Mouse (Mus musculus): ENCODE measurements around the gene Fcf1. TPM values are rescaled to one million over a fixed set of nuclear protein-coding genes. Genes with fewer than 3 reads are reported as not detected.

Gene Fcf1
- polyA plus RNA-seq (2014; fragmentation: Illumina TruSeq; extraction: RNeasy Lipid Tissue Mini Kit (QIAGEN cat#74804); ENCODE audit: low replicate concordance) = 81.7 TPM

DNA sequence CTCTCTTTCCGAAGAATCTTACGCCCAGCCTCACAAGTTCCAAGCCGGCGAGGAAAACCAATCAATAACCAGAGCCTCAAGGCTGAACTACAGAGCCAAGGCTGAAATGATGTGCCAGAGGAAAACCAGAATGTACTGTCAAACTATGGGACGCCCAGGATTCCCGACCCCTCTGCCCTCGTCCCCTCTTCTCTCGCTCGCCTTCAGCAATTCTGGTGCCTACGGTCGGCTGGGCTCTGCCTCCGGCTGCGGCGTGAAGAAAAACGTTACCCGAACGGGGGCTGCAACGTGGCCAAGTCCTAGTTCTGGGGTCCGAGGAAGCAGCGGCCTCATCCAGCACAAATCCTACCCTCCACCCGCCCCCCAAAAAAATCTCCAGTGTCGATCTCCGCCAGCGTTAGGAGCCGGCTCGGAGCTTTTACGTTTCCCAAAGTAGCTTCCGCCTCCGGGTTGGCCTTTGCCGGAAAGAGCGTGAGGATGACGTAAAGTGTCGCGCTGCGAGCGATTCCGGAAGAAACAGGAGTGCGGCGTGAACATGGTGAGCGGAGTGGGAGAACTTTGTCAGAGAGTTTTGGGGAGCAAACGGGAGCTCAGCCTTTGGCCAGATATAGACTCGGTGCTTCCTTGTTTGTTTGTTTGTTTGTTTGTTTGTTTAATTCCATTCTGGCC, at the start of gene Fcf1, which contains the start of gene Arel1:
Fcf1 (plus strand) TSS at position 470 of the 669 bp plus-strand sequence.
Arel1 (minus strand) TSS at position 473 of the 669 bp plus-strand sequence.

DNA sequence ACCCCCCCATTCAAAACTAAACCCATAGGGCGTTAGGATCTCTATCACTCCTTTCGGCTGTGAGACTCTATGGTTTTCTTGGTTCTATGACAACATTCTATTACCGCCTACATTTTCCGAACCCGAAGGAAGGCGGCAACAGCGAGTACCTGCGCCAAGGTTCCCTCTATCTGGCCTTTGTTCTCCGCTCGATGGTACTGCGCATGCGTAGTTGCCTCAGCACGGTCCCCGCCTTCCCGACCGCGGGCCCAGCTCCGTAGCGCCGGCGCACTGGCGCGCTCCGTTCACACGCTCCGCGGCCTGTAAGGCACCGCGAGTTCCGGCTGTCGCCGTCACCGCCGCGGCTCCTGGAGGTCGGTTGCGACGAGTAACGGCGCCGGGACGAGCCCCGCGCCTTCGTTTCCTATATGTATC, 25.4 kb downstream of the Fcf1 start, which contains the start of gene Ylpm1:
Ylpm1 (plus strand) TSS at position 239 of the 414 bp plus-strand sequence.

Other genes starting within 250 kb of the Fcf1 start
- 13.6 TPM for gene Npc2, start 197.7 kb upstream of the Fcf1 start, polyA plus RNA-seq (2014; fragmentation: Illumina TruSeq; extraction: RNeasy Lipid Tissue Mini Kit (QIAGEN cat#74804); ENCODE audit: low replicate concordance)
- 141 TPM for gene Isca2, start 197.6 kb upstream of the Fcf1 start, polyA plus RNA-seq (2014; fragmentation: Illumina TruSeq; extraction: RNeasy Lipid Tissue Mini Kit (QIAGEN cat#74804); ENCODE audit: low replicate concordance)
- gene Ltbp2, start 94.4 kb upstream of the Fcf1 start, polyA plus RNA-seq (2014; fragmentation: Illumina TruSeq; extraction: RNeasy Lipid Tissue Mini Kit (QIAGEN cat#74804); ENCODE audit: low replicate concordance) = 0.52 TPM
- 19.0 TPM for gene Arel1, start within 50 bp of the Fcf1 start, polyA plus RNA-seq (2014; fragmentation: Illumina TruSeq; extraction: RNeasy Lipid Tissue Mini Kit (QIAGEN cat#74804); ENCODE audit: low replicate concordance)
- 37.5 TPM for gene Ylpm1, start 25.4 kb downstream of the Fcf1 start, polyA plus RNA-seq (2014; fragmentation: Illumina TruSeq; extraction: RNeasy Lipid Tissue Mini Kit (QIAGEN cat#74804); ENCODE audit: low replicate concordance)
- 0.19 TPM for gene Prox2, start 139.9 kb downstream of the Fcf1 start, polyA plus RNA-seq (2014; fragmentation: Illumina TruSeq; extraction: RNeasy Lipid Tissue Mini Kit (QIAGEN cat#74804); ENCODE audit: low replicate concordance)
- gene Dlst, start 139.9 kb downstream of the Fcf1 start, polyA plus RNA-seq (2014; fragmentation: Illumina TruSeq; extraction: RNeasy Lipid Tissue Mini Kit (QIAGEN cat#74804); ENCODE audit: low replicate concordance) = 427 TPM
- gene Rps6kl1, start 180.4 kb downstream of the Fcf1 start, polyA plus RNA-seq (2014; fragmentation: Illumina TruSeq; extraction: RNeasy Lipid Tissue Mini Kit (QIAGEN cat#74804); ENCODE audit: low replicate concordance) = not detected
- not detected for gene Pgf, start 206.9 kb downstream of the Fcf1 start, polyA plus RNA-seq (2014; fragmentation: Illumina TruSeq; extraction: RNeasy Lipid Tissue Mini Kit (QIAGEN cat#74804); ENCODE audit: low replicate concordance)
- 1.0 TPM for gene Eif2b2, start 248.6 kb downstream of the Fcf1 start, polyA plus RNA-seq (2014; fragmentation: Illumina TruSeq; extraction: RNeasy Lipid Tissue Mini Kit (QIAGEN cat#74804); ENCODE audit: low replicate concordance)